Mouse (Mus musculus) hindbrain, embryonic 12.5 days (tissue): ENCODE data around the gene Gps2. TPM values are rescaled to one million over a fixed set of nuclear protein-coding genes. Genes with fewer than 3 reads are reported as not detected.

Experiments used
- ATAC-seq: fragments of 200-750 bp; cut with Nextera tagmentation; 2 replicates; pipeline ENCODE4 v1.8.0; 2017; ENCODE audit warnings: moderate TSS enrichment; ENCODE audit not compliant: low FRiP score
- H3K27ac ChIP-seq: fragments of 300-500 bp; sonication (generic); 2 replicates; pipeline ENCODE4 v1.5.1; 2016; ENCODE audit warnings: mild to moderate bottlenecking
- H3K27me3 ChIP-seq: fragments of 300-500 bp; sonication (generic); 2 replicates; pipeline ENCODE4 v1.6.1; 2016; ENCODE audit warnings: mild to moderate bottlenecking
- H3K36me3 ChIP-seq: fragments of 300-500 bp; sonication (generic); 2 replicates; pipeline ENCODE4 v1.6.1; 2016; ENCODE audit warnings: mild to moderate bottlenecking
- H3K4me1 ChIP-seq: fragments of 300-500 bp; sonication (generic); 2 replicates; pipeline ENCODE4 v1.6.1; 2016
- H3K4me2 ChIP-seq: fragments of 300-500 bp; sonication (generic); replicated peaks from 2 replicates; pipeline ENCODE4 v1.6.1; 2016; ENCODE audit warnings: mild to moderate bottlenecking
- H3K4me3 ChIP-seq: fragments of 300-500 bp; sonication (generic); 2 replicates; pipeline ENCODE4 v1.5.1; 2016; ENCODE audit warnings: mild to moderate bottlenecking
- H3K9ac ChIP-seq: fragments of 300-500 bp; sonication (generic); 2 replicates; pipeline ENCODE4 v1.6.1; 2016; ENCODE audit warnings: mild to moderate bottlenecking, moderate library complexity
- H3K9me3 ChIP-seq: fragments of 300-500 bp; sonication (generic); replicated peaks from 2 replicates; pipeline ENCODE4 v1.6.1; 2016; ENCODE audit warnings: mild to moderate bottlenecking
- WGBS: fragments of 180-500 bp; shearing (Covaris S2); methylation state at CpG from one replicate; pipeline ENCODE4 v1.1.7; 2016; 5-methylcytosine and 5-hydroxymethylcytosine counted together
- polyA plus RNA-seq: library from polyadenylated mRNA; unstranded; fragments of >200 nt; fragmentation: Nextera tagmentation; extraction: Ambion mirVana; gene quantifications from 2 replicates; pipeline ENCODE4 v1.2.1, GENCODE M21; 2016

Gps2 gene
- 84.7 and 90.1 TPM in 2 replicates for polyA plus RNA-seq

GRCm38 (mm10) chr11:69913554-69914371, at the start of gene Gps2:
Gene Gps2, plus strand, starts transcription at chr11:69913888.
- Histone ChIP-seq H3K4me1 (peaks cover 31% of the 10 kb centered on the region), H3K36me3 (peaks cover 85% of the 10 kb centered on the region), H3K27me3 (no peaks in the 10 kb centered on the region), H3K4me3 (peak within 1 kb of the TSS; percentile 77), H3K27ac (peak within 1 kb of the TSS; percentile 88), H3K9ac (peak within 1 kb of the TSS; percentile 88), H3K4me2 (peak within 1 kb of the TSS; percentile 96), H3K9me3 (no peaks in the 10 kb centered on the region)
- 2% methylated on average over 61 of the region's 61 CpGs for WGBS
- peak; percentile 79 for ATAC-seq

- no peak overlapping the region for H3K4me3 ChIP-seq
- 61% methylated on average over 8 of the region's 8 CpGs for WGBS
- no peak for ATAC-seq
Observed at GRCm38 (mm10) chr11:69864138-69864860, 49.4 kb upstream of the Gps2 start.

GRCm38 (mm10) chr11:69865561-69865960, 48.1 kb upstream of the Gps2 start:
- Histone ChIP-seq H3K4me3 (no peak overlapping the region), H3K4me2 (no peak overlapping the region), H3K4me1 (no peaks in the 10 kb centered on the region), H3K9me3 (no peaks in the 10 kb centered on the region), H3K27me3 (0 out of 2 replicates have a peak, but pooled peaks cover 5% of the 10 kb centered on the region), H3K9ac (no peak overlapping the region), H3K36me3 (no peaks in the 10 kb centered on the region), H3K27ac (no peak overlapping the region)
- WGBS = 87% methylated on average over 9 of the region's 9 CpGs
- ATAC-seq = no peak

More at GRCm38 (mm10) chr11:69864138-69864860, 49.4 kb upstream of the Gps2 start:
- no peak overlapping the region for H3K27ac ChIP-seq
- H3K4me2 ChIP-seq = no peak overlapping the region
- H3K9me3 ChIP-seq = no peaks in the 10 kb centered on the region
- H3K36me3 ChIP-seq = no peaks in the 10 kb centered on the region
- no peak overlapping the region for H3K9ac ChIP-seq
- H3K27me3 ChIP-seq = peaks cover 10% of the 10 kb centered on the region
- no peaks in the 10 kb centered on the region for H3K4me1 ChIP-seq

GRCm38 (mm10) chr11:69867335-69867734, 46.4 kb upstream of the Gps2 start:
- 74% methylated on average over 9 of the region's 9 CpGs for WGBS
- H3K9ac ChIP-seq = no peak overlapping the region
- no peak for ATAC-seq

GRCm38 (mm10) chr11:69870289-69871069, 43.2 kb upstream of the Gps2 start:
- ATAC-seq = no peak
- 95% methylated on average over 2 of the region's 2 CpGs for WGBS

More at GRCm38 (mm10) chr11:69867335-69867734, 46.4 kb upstream of the Gps2 start:
- Histone ChIP-seq H3K27me3 (0 out of 2 replicates have a peak, but pooled peaks cover 5% of the 10 kb centered on the region), H3K4me2 (no peak overlapping the region), H3K36me3 (no peaks in the 10 kb centered on the region), H3K27ac (no peak overlapping the region), H3K9me3 (no peaks in the 10 kb centered on the region), H3K4me3 (no peak overlapping the region), H3K4me1 (no peaks in the 10 kb centered on the region)

GRCm38 (mm10) chr11:69871822-69872221, 41.9 kb upstream of the Gps2 start:
- Histone ChIP-seq H3K4me3 (no peak overlapping the region), H3K27me3 (peaks cover 4% of the 10 kb centered on the region; the same call in 1 of the 2 replicates), H3K36me3 (no peaks in the 10 kb centered on the region), H3K4me1 (no peaks in the 10 kb centered on the region), H3K4me2 (no peak overlapping the region), H3K9me3 (no peaks in the 10 kb centered on the region), H3K9ac (no peak overlapping the region), H3K27ac (no peak overlapping the region)
- no peak for ATAC-seq
- WGBS = 86% methylated on average over 7 of the region's 7 CpGs

More at GRCm38 (mm10) chr11:69870289-69871069, 43.2 kb upstream of the Gps2 start:
- no peaks in the 10 kb centered on the region for H3K9me3 ChIP-seq
- no peaks in the 10 kb centered on the region for H3K36me3 ChIP-seq
- H3K9ac ChIP-seq = no peak overlapping the region
- H3K4me1 ChIP-seq = no peaks in the 10 kb centered on the region
- no peak overlapping the region for H3K4me2 ChIP-seq
- H3K27me3 ChIP-seq = peaks cover 5% of the 10 kb centered on the region; the same call in 1 of the 2 replicates
- no peak overlapping the region for H3K4me3 ChIP-seq
- H3K27ac ChIP-seq = no peak overlapping the region

- ATAC-seq = no peak
- no peak overlapping the region for H3K9ac ChIP-seq
- H3K4me1 ChIP-seq = peaks cover 5% of the 10 kb centered on the region
- no peaks in the 10 kb centered on the region; the same call in 1 of the 2 replicates for H3K27me3 ChIP-seq
- H3K4me2 ChIP-seq = no peak overlapping the region
- no peak overlapping the region for H3K4me3 ChIP-seq
- H3K9me3 ChIP-seq = no peaks in the 10 kb centered on the region
- H3K27ac ChIP-seq = no peak overlapping the region
- H3K36me3 ChIP-seq = no peaks in the 10 kb centered on the region
- 87% methylated on average over 4 of the region's 4 CpGs for WGBS
Observed at GRCm38 (mm10) chr11:69872451-69872850, 41.2 kb upstream of the Gps2 start.

GRCm38 (mm10) chr11:69876186-69876585, 37.5 kb upstream of the Gps2 start:
- no peak for ATAC-seq
- Histone ChIP-seq H3K4me1 (peaks cover 24% of the 10 kb centered on the region), H3K9me3 (no peaks in the 10 kb centered on the region), H3K27me3 (peaks cover 12% of the 10 kb centered on the region), H3K36me3 (no peaks in the 10 kb centered on the region), H3K4me3 (no peak overlapping the region), H3K27ac (peak overlapping the region; percentile 17; the same call in 1 of the 2 replicates), H3K9ac (no peak overlapping the region), H3K4me2 (no peak overlapping the region)
- 67% methylated on average over 7 of the region's 7 CpGs for WGBS

- Histone ChIP-seq H3K4me2 (peak overlapping the region; percentile 44), H3K36me3 (no peaks in the 10 kb centered on the region), H3K27me3 (peaks cover 16% of the 10 kb centered on the region), H3K9ac (peak overlapping the region; percentile 29; the same call in 1 of the 2 replicates), H3K9me3 (no peaks in the 10 kb centered on the region), H3K4me3 (0 out of 2 replicates have a peak overlapping the region, but pooled peaks have one; percentile 6), H3K27ac (no peak overlapping the region), H3K4me1 (peaks cover 27% of the 10 kb centered on the region)
- 0 out of 2 replicates have a peak, but pooled peaks have one; percentile 34 for ATAC-seq
- WGBS = under 1% methylated on average over 12 of the region's 12 CpGs
Observed at GRCm38 (mm10) chr11:69876867-69877266, 36.8 kb upstream of the Gps2 start.

GRCm38 (mm10) chr11:69877878-69878277, 35.8 kb upstream of the Gps2 start, which contains the start of gene Tmem95:
Gene Tmem95, minus strand, starts transcription at chr11:69878018.
- 92% methylated on average over 11 of the region's 11 CpGs for WGBS
- peak within 1 kb of the TSS; percentile 44 for H3K4me2 ChIP-seq
- peaks cover 24% of the 10 kb centered on the region for H3K27me3 ChIP-seq
- no peaks in the 10 kb centered on the region for H3K9me3 ChIP-seq
- peak within 1 kb of the TSS; percentile 29; the same call in 1 of the 2 replicates for H3K9ac ChIP-seq
- H3K36me3 ChIP-seq = no peaks in the 10 kb centered on the region
- ATAC-seq = no peak
- 0 out of 2 replicates have a peak within 1 kb of the TSS, but pooled peaks have one; percentile 6 for H3K4me3 ChIP-seq
- no peak within 1 kb of the TSS; the same call in 1 of the 2 replicates for H3K27ac ChIP-seq
- peaks cover 27% of the 10 kb centered on the region for H3K4me1 ChIP-seq

GRCm38 (mm10) chr11:69878399-69878798, 35.3 kb upstream of the Gps2 start:
- WGBS = 82% methylated on average over 3 of the region's 3 CpGs
- ATAC-seq = no peak
- Histone ChIP-seq H3K27me3 (peaks cover 24% of the 10 kb centered on the region), H3K4me2 (no peak overlapping the region), H3K9ac (0 out of 2 replicates have a peak overlapping the region, but pooled peaks have one; percentile 18), H3K4me3 (no peak overlapping the region), H3K4me1 (peaks cover 27% of the 10 kb centered on the region), H3K36me3 (no peaks in the 10 kb centered on the region), H3K9me3 (no peaks in the 10 kb centered on the region), H3K27ac (no peak overlapping the region)
